Mouse (Mus musculus): Measurements from ENCODE around the gene Syne2.

Gene Syne2

DNA sequence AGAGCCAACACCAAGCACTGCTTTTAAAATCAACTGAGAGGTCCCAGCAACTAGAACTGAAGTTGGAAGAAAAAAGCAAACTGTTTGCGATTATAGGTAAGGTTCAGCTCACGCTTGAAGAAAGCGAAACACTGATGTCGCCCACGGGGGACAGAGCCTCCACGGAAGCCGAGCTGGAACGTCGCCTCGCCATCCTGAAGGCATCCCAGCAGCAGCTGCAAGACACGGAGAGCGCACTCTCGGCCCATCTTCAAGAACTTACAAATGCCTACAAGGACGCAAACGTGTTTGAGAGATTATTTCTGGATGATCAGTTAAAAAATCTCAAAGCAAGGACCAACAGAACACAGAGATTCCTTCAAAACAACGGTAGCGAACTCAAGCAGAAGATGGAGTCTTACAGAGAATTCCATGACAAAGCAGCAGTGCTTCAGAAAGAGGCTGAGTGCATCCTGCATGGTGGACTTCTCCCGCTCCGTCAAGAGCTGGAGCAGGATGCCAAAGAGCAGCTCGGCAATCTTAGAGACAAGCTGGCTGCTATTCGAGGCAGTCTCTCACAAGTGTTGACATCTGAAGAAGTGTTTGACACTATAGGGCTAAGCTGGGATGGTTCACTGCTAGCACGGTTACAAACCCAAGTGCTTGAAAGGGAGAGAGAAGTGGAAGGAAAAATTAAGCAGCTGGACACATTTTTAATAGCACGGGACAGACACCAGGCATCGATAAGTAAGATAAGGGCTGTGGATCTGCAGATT, 148.7 kb downstream of the Syne2 start:
- no peak for DNase-seq

DNA sequence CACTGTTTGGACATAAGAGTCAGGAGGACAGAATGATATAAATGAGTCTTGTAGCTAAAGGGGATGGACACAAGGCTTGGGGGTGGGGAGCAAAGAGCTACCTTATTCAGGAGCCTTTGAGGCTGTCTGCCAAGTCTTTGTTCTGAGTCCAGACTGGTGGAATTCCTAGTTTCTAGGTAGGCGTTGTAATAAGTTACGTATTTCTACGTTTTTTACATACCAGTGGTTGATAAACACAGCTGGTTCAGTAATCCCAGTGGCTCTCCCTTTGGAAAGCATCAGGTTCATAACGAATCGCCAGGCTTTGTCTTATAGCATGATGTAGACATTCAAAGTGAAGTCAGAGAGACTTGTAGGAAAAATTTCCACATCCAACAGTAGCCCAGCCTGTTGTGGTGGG, 161.1 kb downstream of the Syne2 start:
- DNase-seq: no peak

DNA sequence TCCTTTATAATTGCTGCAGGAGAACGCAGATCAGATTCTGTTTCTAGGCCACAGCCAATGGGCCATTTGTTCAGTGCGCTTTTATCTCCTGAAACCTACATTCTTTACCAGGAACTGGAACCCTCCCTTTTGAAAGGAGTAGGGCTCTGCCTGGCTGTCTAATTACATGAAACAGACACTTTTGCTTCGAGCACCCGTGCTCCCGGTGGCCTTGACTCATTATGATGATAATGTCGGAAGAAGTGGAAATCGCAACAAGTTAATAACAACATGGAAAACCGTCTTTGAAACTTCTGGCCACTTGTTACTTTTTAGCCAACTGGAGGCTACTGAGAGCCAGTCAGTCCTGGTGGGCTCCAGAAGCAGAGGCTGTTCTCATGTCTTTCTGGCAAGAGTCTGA, 165.4 kb downstream of the Syne2 start:
- no peak for DNase-seq

DNA sequence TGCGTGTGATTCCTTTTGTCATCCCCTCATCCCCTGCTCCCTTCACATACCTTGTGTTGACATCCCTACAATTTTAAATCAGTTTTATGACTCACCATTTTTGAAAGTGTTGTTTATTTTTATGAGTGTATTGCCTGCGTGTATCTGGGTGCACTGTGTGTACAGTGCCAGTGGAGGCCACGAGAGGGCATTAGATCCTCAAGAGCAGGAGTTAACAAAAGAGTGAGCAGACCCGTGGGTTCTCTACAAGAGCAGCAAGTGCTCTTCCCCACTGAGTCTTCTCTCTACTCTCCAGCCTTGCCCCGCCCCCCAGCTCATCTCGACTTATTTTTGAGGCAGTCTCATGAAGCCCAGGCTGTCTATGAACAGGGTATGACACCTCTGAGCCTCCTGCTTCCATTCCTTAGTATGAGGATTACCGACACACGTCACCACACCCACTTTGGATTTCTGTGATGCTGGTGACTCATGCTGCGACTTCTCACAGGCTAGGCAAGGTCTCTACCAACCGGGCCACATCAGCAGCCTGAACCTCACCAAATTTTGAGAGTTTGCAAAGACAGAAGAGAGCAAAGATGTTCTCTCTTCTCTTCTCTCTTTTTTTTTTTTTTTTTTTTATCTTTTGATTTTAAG, 174.4 kb downstream of the Syne2 start:
- DNase-seq: no peak

DNA sequence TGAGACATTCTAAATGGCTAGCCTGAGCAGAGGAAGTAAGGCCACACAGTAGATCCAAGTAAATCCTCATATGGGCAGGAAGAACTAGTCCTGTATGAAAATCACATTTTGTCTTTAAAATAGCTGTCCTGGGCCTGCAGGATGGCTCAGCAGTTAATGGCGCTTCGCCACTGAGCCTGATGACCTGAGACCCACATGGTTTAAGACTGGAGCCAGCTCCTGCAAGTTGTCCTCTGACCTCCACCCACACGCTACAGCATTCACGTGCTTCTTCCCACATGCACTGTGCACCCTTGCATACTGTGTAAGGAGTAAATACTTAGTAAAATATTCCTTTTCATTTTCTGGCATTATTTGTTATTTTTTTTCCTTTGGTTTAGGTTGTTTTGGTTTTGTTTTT, 175.0 kb downstream of the Syne2 start:
- DNase-seq: no peak

DNA sequence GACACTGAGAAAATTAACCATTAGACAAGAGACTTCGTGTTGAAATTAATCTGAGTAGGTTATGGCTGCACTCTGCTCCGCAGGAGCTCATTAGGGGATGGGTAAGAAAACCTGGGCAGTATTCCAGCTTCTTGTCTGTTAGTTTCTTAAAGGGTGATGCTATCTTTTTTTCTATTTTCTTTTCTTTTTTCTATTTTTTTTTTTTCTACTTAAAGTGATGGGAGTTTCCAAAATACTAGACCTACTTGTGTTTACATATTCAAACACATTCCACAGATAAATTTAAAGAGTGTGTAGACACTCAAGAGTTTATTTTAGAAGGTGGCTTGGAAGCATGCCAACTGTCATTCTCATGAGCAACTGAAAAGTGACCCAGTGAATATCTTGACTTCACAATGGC, 177.2 kb downstream of the Syne2 start:
- no peak for DNase-seq

DNA sequence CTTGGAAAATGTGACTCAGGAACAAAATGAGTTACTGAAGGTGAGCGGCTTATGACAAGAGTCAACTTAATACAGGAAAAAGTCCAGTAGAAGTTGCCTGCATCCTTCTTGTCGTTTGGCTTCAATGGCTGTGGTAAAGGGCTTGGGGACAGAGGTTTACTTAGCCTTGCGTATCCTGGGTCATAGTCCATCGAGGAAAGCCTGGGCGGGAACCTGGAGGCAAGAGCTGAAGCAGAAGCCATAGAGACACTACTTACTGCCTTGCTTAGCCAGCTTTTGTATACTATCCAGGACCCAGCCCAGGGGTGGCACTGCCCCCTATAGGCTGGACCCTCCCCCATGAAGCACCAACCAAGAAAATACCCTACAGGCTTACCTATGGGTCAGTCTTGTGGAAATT, 179.6 kb downstream of the Syne2 start:
- no peak for DNase-seq

DNA sequence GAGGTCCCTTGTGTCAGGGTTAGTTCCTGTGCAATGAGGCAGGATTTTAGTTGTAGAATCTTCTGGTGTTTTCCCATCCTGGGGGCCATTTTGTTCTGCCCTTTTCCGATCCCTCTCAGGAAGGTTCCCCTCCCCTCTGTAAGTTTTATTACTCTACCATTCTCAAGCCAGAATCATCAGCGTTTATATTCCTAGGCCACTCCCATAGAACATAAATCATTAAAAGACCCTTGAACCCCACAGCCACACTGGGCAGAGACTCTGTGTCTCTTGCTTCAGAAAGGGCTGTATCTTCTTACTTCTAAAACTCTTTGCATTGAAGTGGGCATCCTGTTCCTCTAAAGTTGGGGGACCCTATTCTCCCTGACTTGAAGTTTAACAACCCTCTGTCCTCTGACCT, 180.5 kb downstream of the Syne2 start:
- DNase-seq: no peak

DNA sequence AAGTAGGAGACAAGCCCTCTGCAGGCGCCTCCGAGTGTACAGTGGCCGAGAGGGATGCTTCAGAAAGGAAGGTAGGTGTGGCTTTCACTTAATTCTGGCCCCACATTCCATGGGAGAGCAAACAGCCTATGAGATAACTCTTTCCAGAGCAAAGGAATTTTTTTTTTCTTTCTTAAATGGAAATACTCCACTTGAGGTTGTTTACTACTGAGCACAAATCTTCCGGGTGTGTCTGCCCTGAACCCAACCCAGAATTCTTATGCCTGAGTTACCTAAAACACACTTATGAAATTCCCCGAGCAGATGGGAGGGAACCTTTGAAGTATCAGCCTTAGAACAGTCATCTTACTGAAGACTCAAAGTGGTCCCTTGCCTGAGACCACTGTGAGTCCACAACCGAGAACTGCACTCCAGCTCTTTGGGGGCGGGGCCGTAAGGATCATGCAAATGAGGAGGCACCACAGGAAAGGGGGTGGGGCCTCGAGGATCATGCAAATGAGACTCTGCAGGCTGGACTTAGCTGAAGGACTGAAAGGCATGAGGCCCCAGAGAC, 186.8 kb downstream of the Syne2 start:
- DNase-seq: peak in 1 of 2 experiments; percentile 9

DNA sequence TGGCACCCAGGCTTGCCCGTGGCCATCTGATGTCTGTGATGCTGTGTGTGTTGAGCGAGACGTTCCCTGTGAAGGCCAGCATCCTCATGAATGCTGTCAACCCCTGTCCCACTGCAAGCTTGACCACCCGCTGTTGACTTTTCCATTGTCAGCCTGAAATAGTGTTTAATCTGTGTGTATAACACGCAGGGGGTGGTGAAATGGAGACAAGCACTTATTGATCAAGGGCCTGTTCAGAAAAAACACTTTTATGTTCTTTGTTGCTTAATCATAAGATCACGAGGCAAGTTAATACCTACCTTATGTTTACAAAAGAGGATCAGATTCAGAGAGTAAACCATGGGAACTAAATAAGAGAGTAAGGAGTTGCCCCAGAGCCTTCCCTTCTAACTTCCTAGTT, 191.1 kb downstream of the Syne2 start:
- DNase-seq: no peak

DNA sequence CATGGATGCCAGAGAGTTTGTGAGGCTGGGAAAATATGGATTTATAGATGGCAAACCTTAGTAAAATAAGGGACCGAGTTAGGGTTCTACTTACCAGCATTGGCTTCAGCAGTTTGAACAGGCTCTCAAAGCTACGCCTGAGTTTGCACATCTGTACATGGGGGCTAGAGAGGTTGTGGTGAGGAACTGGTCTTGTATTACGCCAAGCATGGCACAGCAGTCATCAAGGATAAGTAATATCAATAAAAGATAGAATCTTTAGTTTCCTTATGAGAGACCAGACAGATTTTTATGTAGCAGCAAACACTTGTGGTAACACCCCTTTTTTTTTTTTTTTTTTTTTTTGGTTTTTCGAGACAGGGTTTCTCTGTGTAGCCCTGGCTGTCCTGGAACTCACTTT, 194.9 kb downstream of the Syne2 start:
- no peak for DNase-seq

DNA sequence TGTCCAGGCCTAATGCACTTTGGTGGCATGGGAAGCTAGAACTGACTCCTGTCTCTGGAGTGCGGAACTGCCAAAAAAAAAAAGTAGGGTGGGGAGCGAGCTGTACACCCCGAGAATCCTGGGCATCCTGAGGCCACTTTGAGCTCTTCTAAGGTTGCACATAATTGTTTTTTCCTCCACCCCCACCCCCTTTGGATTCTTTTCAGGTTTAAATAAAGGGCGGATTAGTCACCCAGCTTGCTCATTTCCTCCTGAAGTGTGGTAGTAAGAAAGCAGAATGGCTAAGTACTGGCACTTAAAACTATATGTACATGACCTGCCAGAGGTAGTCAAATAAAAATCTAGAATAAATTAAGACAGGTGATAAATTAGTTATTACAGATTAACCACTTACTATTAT, 195.5 kb downstream of the Syne2 start:
- no peak for DNase-seq

DNA sequence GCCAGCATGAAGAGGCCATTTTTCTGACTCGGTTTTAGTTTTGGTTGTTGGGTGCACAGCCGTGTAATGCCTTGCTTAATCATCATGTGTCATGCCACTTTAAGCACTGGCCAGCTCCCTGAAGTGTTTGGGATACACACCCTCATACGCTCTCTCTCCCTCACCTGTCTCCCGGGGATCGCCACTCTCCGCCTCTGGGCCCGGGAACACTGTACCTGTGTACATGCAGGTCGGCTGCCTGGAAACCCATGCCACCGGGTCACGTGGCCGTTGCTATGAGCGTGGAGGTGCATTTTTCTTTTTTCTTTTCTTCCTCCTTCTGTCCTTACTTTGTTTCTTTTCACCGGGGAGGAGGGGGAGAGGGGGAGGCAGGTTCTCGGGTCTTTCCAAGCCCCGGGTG, 197.1 kb downstream of the Syne2 start:
- DNase-seq: no peak

DNA sequence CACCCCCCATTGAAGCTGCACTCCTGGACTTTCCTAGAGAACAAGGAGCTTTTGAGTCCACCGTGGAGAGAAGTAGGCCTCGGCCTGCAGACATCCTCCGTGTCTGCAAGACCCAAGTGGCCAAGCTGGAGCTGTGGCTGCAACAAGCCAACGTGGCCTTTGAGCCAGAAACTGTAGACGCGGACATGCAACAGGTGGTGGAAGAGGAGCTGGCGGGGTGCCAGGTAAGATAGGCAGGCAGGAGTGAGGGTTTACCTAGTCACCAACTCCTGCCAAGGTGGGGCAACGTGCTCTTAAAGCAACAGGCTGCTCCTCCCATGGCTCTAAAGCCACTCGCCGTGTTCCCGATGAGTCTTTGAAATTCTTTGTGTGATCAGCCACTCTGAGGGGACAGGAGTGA, 197.6 kb downstream of the Syne2 start:
- no peak for DNase-seq

DNA sequence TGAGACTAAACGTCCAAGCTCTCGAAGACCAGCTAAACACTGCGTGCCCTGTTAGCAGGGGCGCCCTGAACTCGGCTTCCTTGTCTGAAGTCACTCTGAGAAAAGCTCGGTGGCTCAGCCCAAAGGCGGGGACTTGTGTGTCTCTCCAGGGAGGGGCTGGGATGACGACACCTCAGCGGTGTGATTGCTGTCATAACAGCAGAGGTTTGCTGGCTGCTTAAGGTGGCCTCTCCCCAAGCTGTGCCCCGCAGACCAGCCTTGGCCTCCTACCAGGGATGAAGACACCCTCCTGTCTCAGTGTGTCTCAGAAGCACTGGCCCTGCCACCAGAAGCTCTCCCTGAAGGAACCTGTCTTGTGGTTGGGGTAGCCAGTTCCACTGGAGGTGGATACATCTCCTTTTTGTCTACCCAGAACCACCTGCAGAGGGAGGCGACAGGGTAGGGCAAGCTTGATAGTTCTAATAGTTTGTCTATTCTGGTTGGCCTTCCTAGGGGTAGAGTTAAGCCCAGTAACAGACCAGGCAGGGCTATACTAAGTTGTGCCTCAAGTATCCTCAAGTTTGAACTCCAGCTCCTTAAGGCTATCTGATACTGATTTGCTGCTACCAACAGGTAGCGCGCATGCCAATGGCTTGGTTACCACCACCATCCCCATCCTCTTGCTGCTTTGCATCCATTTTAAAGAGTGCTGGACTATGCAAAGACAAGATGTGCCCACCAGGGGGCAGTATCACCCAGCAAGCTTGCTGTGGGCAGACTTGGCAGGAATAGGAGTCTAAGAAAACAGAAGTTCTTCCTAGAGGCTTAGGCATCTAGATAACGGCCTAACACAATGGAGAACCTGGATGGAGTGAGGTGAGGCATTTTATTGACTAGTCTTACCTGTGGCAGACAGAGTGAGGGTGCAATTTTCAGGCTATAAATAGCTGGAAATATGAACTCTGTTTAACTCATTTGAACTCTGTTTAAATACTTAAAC, 198.5 kb downstream of the Syne2 start:
- DNase-seq: peak; percentile 46 to 83

DNA sequence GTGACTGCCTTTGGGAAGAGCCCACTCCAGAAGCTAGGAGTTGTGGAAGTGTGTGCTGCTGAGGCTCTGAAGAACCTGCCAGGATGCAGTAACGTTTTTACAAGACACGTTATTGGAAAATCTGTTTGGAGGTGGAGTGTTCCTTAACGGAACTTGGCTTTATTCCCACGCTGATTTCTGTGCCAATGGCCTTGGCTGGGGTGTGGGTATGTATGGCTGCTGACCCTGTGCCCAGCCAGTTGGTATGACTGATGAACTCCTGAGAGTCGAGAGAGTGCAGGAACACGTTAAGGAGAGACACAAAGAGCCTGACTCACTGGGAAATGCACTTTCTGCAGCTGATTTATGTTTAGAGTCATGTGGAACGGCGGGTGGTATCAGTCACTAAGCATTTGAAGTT, 200.7 kb downstream of the Syne2 start:
- no peak for DNase-seq

DNA sequence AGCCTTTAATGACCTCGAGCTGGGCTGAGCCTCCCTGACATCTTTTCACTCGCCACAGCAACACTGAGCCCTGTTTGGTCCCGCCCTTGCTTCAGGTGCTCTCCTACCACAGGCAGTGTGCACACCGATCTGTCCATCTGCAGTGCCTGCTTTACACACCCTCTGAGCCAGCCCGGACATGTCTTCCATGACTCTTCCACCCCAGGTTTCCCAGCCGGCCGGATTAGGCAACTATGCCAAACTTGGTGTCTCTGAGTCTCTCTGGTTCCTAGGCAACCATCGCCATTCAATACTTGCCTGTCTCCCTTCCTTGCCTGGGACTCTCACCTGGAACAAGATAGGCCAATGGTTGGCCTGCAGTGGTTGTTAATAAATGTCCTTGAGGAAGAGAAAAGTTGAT, 224.4 kb downstream of the Syne2 start:
- DNase-seq: no peak

DNA sequence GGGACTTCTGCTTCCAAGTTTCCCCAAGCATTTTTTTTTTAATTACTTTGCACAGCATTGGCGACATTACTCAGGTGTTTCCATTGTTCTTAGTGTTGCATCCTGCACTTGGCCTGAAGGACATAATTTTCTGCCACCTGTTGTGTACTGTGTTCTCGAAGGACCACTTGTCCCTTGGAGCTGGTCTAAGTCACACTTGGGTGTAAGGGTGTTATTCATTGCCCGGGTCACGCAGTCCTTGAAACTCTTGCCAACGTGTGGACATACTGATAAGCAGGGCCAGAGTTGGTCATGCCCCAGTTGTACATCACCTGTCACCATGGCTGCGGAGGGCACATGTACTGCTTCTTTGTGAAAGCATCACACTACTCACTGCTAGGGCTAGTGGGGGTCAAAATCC, 228.6 kb downstream of the Syne2 start:
- no peak for DNase-seq

DNA sequence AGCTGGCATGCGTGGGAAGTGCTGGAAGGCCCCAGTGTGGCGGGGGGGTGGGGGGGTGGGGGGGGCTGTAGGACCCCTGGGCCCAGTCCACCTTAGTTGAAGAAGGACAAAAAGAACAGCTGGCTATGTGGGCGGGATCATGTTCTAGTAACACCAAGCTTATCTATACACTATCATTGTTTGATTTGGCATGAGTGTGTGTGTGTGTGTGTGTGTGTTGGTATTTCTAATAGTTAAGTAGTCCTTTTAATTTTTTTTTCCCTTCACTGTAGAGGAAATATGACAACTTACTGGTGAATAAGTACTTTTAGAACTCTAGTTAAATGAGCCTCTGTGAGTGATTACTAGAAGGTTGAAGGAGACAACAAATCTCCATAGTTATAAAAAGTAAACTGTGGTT, 230.0 kb downstream of the Syne2 start:
- no peak for DNase-seq

DNA sequence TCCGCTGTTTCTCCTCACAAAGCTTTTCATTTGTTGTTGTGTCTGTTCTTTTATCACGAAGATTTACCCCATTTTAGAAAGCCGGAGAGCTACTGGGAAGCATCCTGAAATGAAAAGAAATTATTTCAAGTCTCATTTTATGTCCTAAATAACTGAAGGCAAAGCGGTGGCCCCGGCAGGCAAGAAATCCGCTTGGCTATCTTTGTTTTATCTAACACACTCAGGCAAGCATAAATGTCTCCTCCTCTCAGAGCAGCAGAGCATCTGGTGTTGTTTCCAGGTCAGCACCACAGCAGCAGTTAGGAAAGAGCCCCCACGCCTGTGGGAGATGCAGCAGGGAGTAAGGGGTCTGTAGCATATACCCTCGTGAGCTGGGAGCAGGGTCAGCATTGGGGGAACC, 230.7 kb downstream of the Syne2 start:
- no peak for DNase-seq

DNA sequence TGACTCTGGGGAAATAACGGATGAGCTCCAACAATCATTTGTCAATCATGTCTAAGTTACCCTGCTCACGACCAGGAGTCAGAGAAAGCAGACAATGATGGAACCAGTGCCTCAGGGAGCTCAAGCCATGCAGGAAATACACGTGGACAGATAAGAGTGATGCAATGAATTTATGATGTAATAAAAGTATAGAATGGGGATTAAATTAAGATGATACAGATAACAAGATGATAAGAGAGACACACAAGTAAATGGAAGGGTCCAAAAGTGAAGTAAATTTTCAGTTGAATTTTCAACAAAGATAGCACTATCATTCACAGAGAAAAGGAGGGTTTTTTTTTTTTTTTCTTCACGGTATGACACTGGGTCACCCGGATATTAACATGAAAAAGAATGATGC, 231.4 kb downstream of the Syne2 start:
- DNase-seq: no peak

DNA sequence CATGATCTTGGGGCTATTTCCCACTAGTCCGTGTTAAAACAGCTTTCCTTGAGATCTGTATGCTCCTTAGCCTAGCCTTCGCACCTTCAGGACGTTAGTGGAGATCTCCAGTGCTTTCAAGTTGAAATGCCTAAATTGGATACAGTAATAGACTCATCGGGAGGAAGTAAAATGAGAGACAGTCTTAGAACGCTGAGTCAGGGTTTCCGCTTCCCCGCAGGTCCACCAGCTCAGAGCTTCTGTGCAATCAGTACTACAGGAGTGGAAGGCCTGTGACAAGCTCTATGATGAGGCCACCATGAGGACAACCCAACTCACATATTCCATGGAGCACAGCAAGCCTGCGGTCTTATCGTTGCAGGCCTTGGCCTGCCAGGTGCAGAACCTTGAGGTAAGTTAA, 233.9 kb downstream of the Syne2 start:
- DNase-seq: no peak

DNA sequence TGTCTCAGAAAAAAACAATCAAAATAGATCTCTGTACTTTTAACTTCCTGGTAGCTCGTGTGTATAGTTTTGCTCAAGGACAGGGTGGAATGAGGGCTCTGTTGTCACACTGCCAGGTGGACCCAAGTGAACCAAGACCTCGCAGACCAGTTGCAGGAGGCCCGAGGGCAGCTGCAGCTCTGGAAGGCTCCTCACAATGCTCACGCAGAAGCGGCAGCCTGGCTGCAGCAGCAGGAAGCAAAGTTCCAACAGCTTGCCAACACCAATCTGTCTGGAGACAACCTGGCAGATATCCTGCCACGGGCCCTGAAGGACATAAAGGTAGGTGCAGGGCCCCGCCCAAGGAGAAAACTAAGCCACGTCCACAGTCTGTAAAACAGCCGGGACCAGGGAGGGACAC, 236.7 kb downstream of the Syne2 start:
- no peak for DNase-seq

Measured in spleen, adult 18-20 months (tissue).